Mouse (Mus musculus): ENCODE measurements at regions not wholly inside any gene's neighbourhood (a gene's known extent, or its start where the extent isn't known, plus 50 kb on each side); places are given as distances from the start of the nearest gene placed in this dataset.

GRCm38 (mm10) chr19:22071701-22072100 is 67.1 kb upstream of the Trpm3 start:
- H3K4me3 ChIP-seq (ENCODE audit: low read depth, low read length): no peak overlapping the region
- H3K9me3 ChIP-seq (ENCODE audit: control insufficient read depth, low read depth, low read length): no peaks in the 10 kb centered on the region
- no peak overlapping the region for H3K4me2 ChIP-seq (replicated peaks; ENCODE audit: low read depth, low read length)
- H3K9ac ChIP-seq (replicated peaks; ENCODE audit: low read depth, low read length): no peak overlapping the region
- WGBS: 33% methylated on average over 3 of the region's 3 CpGs
- H3K4me1 ChIP-seq (ENCODE audit: control insufficient read depth, insufficient read depth, low read length): no peaks in the 10 kb centered on the region
- no peaks in the 10 kb centered on the region for H3K27me3 ChIP-seq (ENCODE audit: control insufficient read depth, insufficient read depth, low read length)
- ATAC-seq (ENCODE audit: insufficient number of reproducible peaks, insufficient read depth, low FRiP score, low read depth): no peak
- H3K27ac ChIP-seq (ENCODE audit: low read length): no peak overlapping the region
- no peaks in the 10 kb centered on the region for H3K36me3 ChIP-seq (ENCODE audit: control insufficient read depth, insufficient read depth, low read length)

GRCm38 (mm10) chr19:22074042-22074441 is 64.8 kb upstream of the Trpm3 start:
- no peak overlapping the region for H3K9ac ChIP-seq (replicated peaks; ENCODE audit: low read depth, low read length)
- WGBS: 75% methylated on average over 7 of the region's 7 CpGs
- no peak overlapping the region for H3K4me3 ChIP-seq (ENCODE audit: low read depth, low read length)
- H3K27me3 ChIP-seq (ENCODE audit: control insufficient read depth, insufficient read depth, low read length): no peaks in the 10 kb centered on the region
- H3K36me3 ChIP-seq (ENCODE audit: control insufficient read depth, insufficient read depth, low read length): no peaks in the 10 kb centered on the region
- H3K4me2 ChIP-seq (replicated peaks; ENCODE audit: low read depth, low read length): no peak overlapping the region
- H3K27ac ChIP-seq (ENCODE audit: low read length): no peak overlapping the region
- H3K4me1 ChIP-seq (ENCODE audit: control insufficient read depth, insufficient read depth, low read length): no peaks in the 10 kb centered on the region
- no peak for ATAC-seq (ENCODE audit: insufficient number of reproducible peaks, insufficient read depth, low FRiP score, low read depth)
- no peaks in the 10 kb centered on the region for H3K9me3 ChIP-seq (ENCODE audit: control insufficient read depth, low read depth, low read length)

- ATAC-seq (ENCODE audit: insufficient number of reproducible peaks, insufficient read depth, low FRiP score, low read depth): no peak
- Histone ChIP-seq H3K4me1 (ENCODE audit: control insufficient read depth, insufficient read depth, low read length) (no peaks in the 10 kb centered on the region), H3K9me3 (ENCODE audit: control insufficient read depth, low read depth, low read length) (no peaks in the 10 kb centered on the region), H3K36me3 (ENCODE audit: control insufficient read depth, insufficient read depth, low read length) (no peaks in the 10 kb centered on the region), H3K4me3 (ENCODE audit: low read depth, low read length) (no peak overlapping the region), H3K4me2 (replicated peaks; ENCODE audit: low read depth, low read length) (no peak overlapping the region), H3K9ac (replicated peaks; ENCODE audit: low read depth, low read length) (no peak overlapping the region), H3K27ac (ENCODE audit: low read length) (no peak overlapping the region), H3K27me3 (ENCODE audit: control insufficient read depth, insufficient read depth, low read length) (no peaks in the 10 kb centered on the region)
- 48% methylated on average over 4 of the region's 4 CpGs for WGBS
These were observed 57.4 kb upstream of the Trpm3 start for GRCm38 (mm10) chr19:22081448-22081847.

All from stomach, embryonic 14.5 days (tissue).